Mouse (Mus musculus): ENCODE measurements around the gene Top2a. TPM values are rescaled to one million over a fixed set of nuclear protein-coding genes. Genes with fewer than 3 reads are reported as not detected.
"Not testable (repeated sequence)": the region's sequence is repeated elsewhere in the genome, so short reads cannot be mapped to it uniquely, and the experiment has no call there.

The Top2a gene
- polyA plus RNA-seq, 2 experiments, result 134 to 205 TPM

GRCm38 (mm10) chr11:98997659-98998058 lies 26.3 kb downstream of the Top2a start:
- Histone ChIP-seq H3K27me3 (ENCODE audit: control insufficient read depth, insufficient read depth, low read length) (no peaks in the 10 kb centered on the region), H3K4me1 (ENCODE audit: control insufficient read depth, insufficient read depth, low read length) (no peaks in the 10 kb centered on the region), H3K27ac (replicated peaks; ENCODE audit: low read depth, low read length) (no peak overlapping the region), H3K9me3 (ENCODE audit: control insufficient read depth, low read length) (no peaks in the 10 kb centered on the region), H3K9ac (ENCODE audit: low read depth, low read length, severe bottlenecking) (no peak overlapping the region), H3K4me3 (replicated peaks; ENCODE audit: low read length) (no peak overlapping the region), H3K4me2 (replicated peaks; ENCODE audit: low read depth, low read length, severe bottlenecking) (no peak overlapping the region), H3K36me3 (ENCODE audit: control insufficient read depth, insufficient read depth, low read length) (peaks cover 94% of the 10 kb centered on the region)
- ATAC-seq (ENCODE audit: low FRiP score, low read depth), result no peak
- no peak for TF ChIP-seq POLR2A (IDR thresholded peaks at IDR 0.05; ENCODE audit: borderline replicate concordance, extremely low read depth, insufficient read depth, insufficient read length)
- DNase-seq (ENCODE audit: low spot score), result no peak
- 92% methylated on average over 4 of the region's 4 CpGs for WGBS

GRCm38 (mm10) chr11:98995987-98996386 lies 28.0 kb downstream of the Top2a start:
- Histone ChIP-seq H3K27me3 (ENCODE audit: control insufficient read depth, insufficient read depth, low read length) (no peaks in the 10 kb centered on the region), H3K4me2 (replicated peaks; ENCODE audit: low read depth, low read length, severe bottlenecking) (no peak overlapping the region), H3K9me3 (ENCODE audit: control insufficient read depth, low read length) (no peaks in the 10 kb centered on the region), H3K36me3 (ENCODE audit: control insufficient read depth, insufficient read depth, low read length) (peaks cover 84% of the 10 kb centered on the region), H3K4me1 (ENCODE audit: control insufficient read depth, insufficient read depth, low read length) (no peaks in the 10 kb centered on the region), H3K4me3 (replicated peaks; ENCODE audit: low read length) (no peak overlapping the region), H3K27ac (replicated peaks; ENCODE audit: low read depth, low read length) (no peak overlapping the region), H3K9ac (ENCODE audit: low read depth, low read length, severe bottlenecking) (no peak overlapping the region)
- no peak for TF ChIP-seq POLR2A (IDR thresholded peaks at IDR 0.05; ENCODE audit: borderline replicate concordance, extremely low read depth, insufficient read depth, insufficient read length)
- no peak for DNase-seq (ENCODE audit: low spot score)
- WGBS, result 95% methylated on average over 7 of the region's 7 CpGs
- no peak for ATAC-seq (ENCODE audit: low FRiP score, low read depth)

GRCm38 (mm10) chr11:98990866-98991265 lies 33.1 kb downstream of the Top2a start:
- H3K4me3 ChIP-seq (replicated peaks; ENCODE audit: low read length), result no peak overlapping the region
- no peak for DNase-seq (ENCODE audit: low spot score)
- ATAC-seq (ENCODE audit: low FRiP score, low read depth), result no peak
- no peaks in the 10 kb centered on the region for H3K9me3 ChIP-seq (ENCODE audit: control insufficient read depth, low read length)
- no peak overlapping the region for H3K9ac ChIP-seq (ENCODE audit: low read depth, low read length, severe bottlenecking)
- H3K36me3 ChIP-seq (ENCODE audit: control insufficient read depth, insufficient read depth, low read length), result peaks cover 38% of the 10 kb centered on the region
- no peaks in the 10 kb centered on the region for H3K27me3 ChIP-seq (ENCODE audit: control insufficient read depth, insufficient read depth, low read length)
- TF ChIP-seq POLR2A (IDR thresholded peaks at IDR 0.05; ENCODE audit: borderline replicate concordance, extremely low read depth, insufficient read depth, insufficient read length), result no peak
- no peaks in the 10 kb centered on the region for H3K4me1 ChIP-seq (ENCODE audit: control insufficient read depth, insufficient read depth, low read length)
- no peak overlapping the region for H3K4me2 ChIP-seq (replicated peaks; ENCODE audit: low read depth, low read length, severe bottlenecking)
- WGBS, result 83% methylated on average over 6 of the region's 6 CpGs
- H3K27ac ChIP-seq (replicated peaks; ENCODE audit: low read depth, low read length), result no peak overlapping the region

- not testable (repeated sequence) for H3K4me1 ChIP-seq (ENCODE audit: control insufficient read depth, insufficient read depth, low read length); H3K9me3 ChIP-seq (ENCODE audit: control insufficient read depth, low read length); H3K27ac ChIP-seq (replicated peaks; ENCODE audit: low read depth, low read length); ATAC-seq (ENCODE audit: low FRiP score, low read depth); H3K27me3 ChIP-seq (ENCODE audit: control insufficient read depth, insufficient read depth, low read length); H3K4me2 ChIP-seq (replicated peaks; ENCODE audit: low read depth, low read length, severe bottlenecking); DNase-seq (ENCODE audit: low spot score); H3K9ac ChIP-seq (ENCODE audit: low read depth, low read length, severe bottlenecking); H3K4me3 ChIP-seq (replicated peaks; ENCODE audit: low read length)
- WGBS, result 94% methylated on average over 4 of the region's 6 CpGs
- peaks cover 13% of the 10 kb centered on the region for H3K36me3 ChIP-seq (ENCODE audit: control insufficient read depth, insufficient read depth, low read length)
Measured at GRCm38 (mm10) chr11:98988260-98988659, 35.7 kb downstream of the Top2a start.

- no peak overlapping the region for H3K4me3 ChIP-seq (replicated peaks; ENCODE audit: low read length)
- H3K27me3 ChIP-seq (ENCODE audit: control insufficient read depth, insufficient read depth, low read length), result no peaks in the 10 kb centered on the region
- DNase-seq (ENCODE audit: low spot score), result no peak
- no peak overlapping the region for H3K4me2 ChIP-seq (replicated peaks; ENCODE audit: low read depth, low read length, severe bottlenecking)
- H3K9me3 ChIP-seq (ENCODE audit: control insufficient read depth, low read length), result no peaks in the 10 kb centered on the region
- peaks cover 6% of the 10 kb centered on the region; the same call in 1 of the 2 replicates for H3K4me1 ChIP-seq (ENCODE audit: control insufficient read depth, insufficient read depth, low read length)
- no peak overlapping the region for H3K9ac ChIP-seq (ENCODE audit: low read depth, low read length, severe bottlenecking)
- no peak for TF ChIP-seq POLR2A (IDR thresholded peaks at IDR 0.05; ENCODE audit: borderline replicate concordance, extremely low read depth, insufficient read depth, insufficient read length)
- WGBS, result 83% methylated on average over 7 of the region's 7 CpGs
- no peaks in the 10 kb centered on the region for H3K36me3 ChIP-seq (ENCODE audit: control insufficient read depth, insufficient read depth, low read length)
- no peak overlapping the region for H3K27ac ChIP-seq (replicated peaks; ENCODE audit: low read depth, low read length)
- ATAC-seq (ENCODE audit: low FRiP score, low read depth), result no peak
Measured at GRCm38 (mm10) chr11:98985542-98985941, 38.4 kb downstream of the Top2a start.

- Histone ChIP-seq H3K9me3 (ENCODE audit: control insufficient read depth, low read length) (no peaks in the 10 kb centered on the region), H3K27ac (replicated peaks; ENCODE audit: low read depth, low read length) (no peak overlapping the region), H3K4me1 (ENCODE audit: control insufficient read depth, insufficient read depth, low read length) (peaks cover 11% of the 10 kb centered on the region; the same call in 1 of the 2 replicates), H3K4me2 (replicated peaks; ENCODE audit: low read depth, low read length, severe bottlenecking) (no peak overlapping the region), H3K27me3 (ENCODE audit: control insufficient read depth, insufficient read depth, low read length) (no peaks in the 10 kb centered on the region), H3K4me3 (replicated peaks; ENCODE audit: low read length) (no peak overlapping the region), H3K9ac (ENCODE audit: low read depth, low read length, severe bottlenecking) (no peak overlapping the region), H3K36me3 (ENCODE audit: control insufficient read depth, insufficient read depth, low read length) (no peaks in the 10 kb centered on the region)
- DNase-seq (ENCODE audit: low spot score) (no peak), ATAC-seq (ENCODE audit: low FRiP score, low read depth) (no peak)
- WGBS, result 49% methylated on average over 8 of the region's 8 CpGs
- no peak for TF ChIP-seq POLR2A (IDR thresholded peaks at IDR 0.05; ENCODE audit: borderline replicate concordance, extremely low read depth, insufficient read depth, insufficient read length)
Measured at GRCm38 (mm10) chr11:98983551-98983950, 40.4 kb downstream of the Top2a start.
